Mouse (Mus musculus): Measurements from ENCODE around the gene Marcksl1.
"Not testable (repeated sequence)": the region's sequence is repeated elsewhere in the genome, so short reads cannot be mapped to it uniquely, and the experiment has no call there.

The Marcksl1 gene

GRCm38 (mm10) chr4:129509650-129510049 is 3.7 kb upstream of the Marcksl1 start:
- DNase-seq (ENCODE audit: extremely low spot score): no peak

GRCm38 (mm10) chr4:129510723-129511412 is 2.5 kb upstream of the Marcksl1 start:
- peak; percentile 34 for DNase-seq (ENCODE audit: extremely low spot score)

- DNase-seq (ENCODE audit: extremely low spot score): peak; percentile 54
Observed at GRCm38 (mm10) chr4:129511413-129512096, 1.8 kb upstream of the Marcksl1 start.

- no peak for DNase-seq (ENCODE audit: extremely low spot score)
Observed at GRCm38 (mm10) chr4:129513891-129514290, 510 bp downstream of the Marcksl1 start.

GRCm38 (mm10) chr4:129514300-129514898 is 1.0 kb downstream of the Marcksl1 start:
- peak; percentile 83 for DNase-seq (ENCODE audit: extremely low spot score)

GRCm38 (mm10) chr4:129516925-129517324 is 3.5 kb downstream of the Marcksl1 start:
- peak; percentile 42 for DNase-seq (ENCODE audit: extremely low spot score)

GRCm38 (mm10) chr4:129518519-129518918 is 5.1 kb downstream of the Marcksl1 start:
- no peak for DNase-seq (ENCODE audit: extremely low spot score)

- no peak for DNase-seq (ENCODE audit: extremely low spot score)
Observed at GRCm38 (mm10) chr4:129525338-129525737, 12.0 kb downstream of the Marcksl1 start.

GRCm38 (mm10) chr4:129525889-129526288 is 12.5 kb downstream of the Marcksl1 start:
- DNase-seq (ENCODE audit: extremely low spot score): no peak

- not testable (repeated sequence) for DNase-seq (ENCODE audit: extremely low spot score)
Observed at GRCm38 (mm10) chr4:129528901-129529300, 15.5 kb downstream of the Marcksl1 start.

GRCm38 (mm10) chr4:129540012-129540411 is 26.6 kb downstream of the Marcksl1 start:
- no peak for DNase-seq (ENCODE audit: extremely low spot score)

- peak; percentile 58 for DNase-seq (ENCODE audit: extremely low spot score)
Observed at GRCm38 (mm10) chr4:129541868-129542591, 28.6 kb downstream of the Marcksl1 start.

GRCm38 (mm10) chr4:129542592-129543141 is 29.3 kb downstream of the Marcksl1 start, which contains the start of gene Hdac1:
Gene Hdac1 (minus strand): TSS chr4:129542713.
- peak; percentile 100 for DNase-seq (ENCODE audit: extremely low spot score)

GRCm38 (mm10) chr4:129544106-129544505 is 30.7 kb downstream of the Marcksl1 start:
- DNase-seq (ENCODE audit: extremely low spot score): no peak

GRCm38 (mm10) chr4:129547631-129548030 is 34.2 kb downstream of the Marcksl1 start:
- DNase-seq (ENCODE audit: extremely low spot score): not testable (repeated sequence)

- no peak for DNase-seq (ENCODE audit: extremely low spot score)
Observed at GRCm38 (mm10) chr4:129549306-129549705, 35.9 kb downstream of the Marcksl1 start.

GRCm38 (mm10) chr4:129550295-129550694 is 36.9 kb downstream of the Marcksl1 start:
- peak; percentile 51 for DNase-seq (ENCODE audit: extremely low spot score)

GRCm38 (mm10) chr4:129554512-129554911 is 41.1 kb downstream of the Marcksl1 start:
- not testable (repeated sequence) for DNase-seq (ENCODE audit: extremely low spot score)

GRCm38 (mm10) chr4:129555421-129555861 is 42.1 kb downstream of the Marcksl1 start:
- peak; percentile 73 for DNase-seq (ENCODE audit: extremely low spot score)

GRCm38 (mm10) chr4:129555862-129556531 is 42.6 kb downstream of the Marcksl1 start:
- no peak for DNase-seq (ENCODE audit: extremely low spot score)
